Mouse (Mus musculus) C2C12 (cell line): ENCODE data around the gene Sec16b.

Experiments used
- CEBPB ChIP-seq: IDR thresholded peaks from one replicate; pipeline ENCODE4 v1.6.1; 2011; ENCODE audit warnings: low read depth, mild to moderate bottlenecking, control low read depth, moderate library complexity
- CTCF ChIP-seq: IDR thresholded peaks from one replicate; pipeline ENCODE4 v1.5.1; 2011; ENCODE audit not compliant: control insufficient read depth, insufficient read depth, insufficient read length

DNA sequence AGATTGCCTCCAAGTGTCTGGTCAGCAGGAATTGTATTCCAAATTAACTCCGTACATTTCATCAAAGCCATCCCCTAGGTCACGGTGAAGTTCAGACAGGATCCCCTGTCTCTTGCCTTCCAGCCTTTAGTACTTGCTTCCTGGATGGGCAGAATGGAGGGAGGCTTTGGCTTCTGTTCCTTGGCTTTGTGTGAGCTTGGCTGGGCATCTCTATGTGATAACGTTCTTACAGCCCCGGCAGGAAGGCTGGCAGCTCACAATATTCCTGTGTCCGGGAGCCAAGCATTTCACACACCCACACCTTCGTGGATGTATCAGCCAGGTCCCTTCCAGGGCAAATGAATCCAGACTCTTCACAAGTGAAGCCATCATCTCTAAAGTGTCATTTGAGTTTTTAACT is 53.5 kb downstream of the Sec16b start:
- TF ChIP-seq CTCF: no peak
- TF ChIP-seq CEBPB: no peak
